Mouse (Mus musculus): ENCODE data around the gene Map1lc3b. TPM values are rescaled to one million over a fixed set of nuclear protein-coding genes. Genes with fewer than 3 reads are reported as not detected.

Gene Map1lc3b
- polyA plus RNA-seq, 1 experiment from 2014 or later: 224 TPM

Other genes with a start within 250 kb of the Map1lc3b start
- not detected in 2 replicates for gene 1700018B08Rik, start 46.0 kb upstream of the Map1lc3b start, polyA plus RNA-seq (2014; fragmentation: Nextera tagmentation; extraction: Ambion mirVana)
- 15.3 and 20.1 TPM in 2 replicates for gene Fbxo31, start 11.6 kb upstream of the Map1lc3b start, polyA plus RNA-seq (2014; fragmentation: Nextera tagmentation; extraction: Ambion mirVana)
- gene Zcchc14, start 62.5 kb downstream of the Map1lc3b start, polyA plus RNA-seq (2014; fragmentation: Nextera tagmentation; extraction: Ambion mirVana): 21.3 and 23.0 TPM in 2 replicates
- 4.0 and 4.9 TPM in 2 replicates for gene Jph3, start 139.3 kb downstream of the Map1lc3b start, polyA plus RNA-seq (2014; fragmentation: Nextera tagmentation; extraction: Ambion mirVana)
- gene Klhdc4, start 239.2 kb downstream of the Map1lc3b start, polyA plus RNA-seq (2014; fragmentation: Nextera tagmentation; extraction: Ambion mirVana): 25.6 and 31.7 TPM in 2 replicates

Data from embryonic facial prominence, embryonic 14.5 days (tissue).